Mouse (Mus musculus) urinary bladder, adult 18-20 months (tissue): ENCODE measurements at regions not wholly inside any gene's neighbourhood (a gene's known extent, or its start where the extent isn't known, plus 50 kb on each side); places are given as distances from the start of the nearest gene placed in this dataset.

Source experiments
- DNase-seq, 2 experiments: peaks; one replicate each; pipeline ENCODE4 v3.0.0; 2022; ENCODE audit warnings: low spot score in 2 of 2, mixed read lengths in 2 of 2

- no peak for DNase-seq
Observed at GRCm38 (mm10) chr10:24437177-24437576, 158.1 kb upstream of the Ccn2 start.

GRCm38 (mm10) chr10:24444572-24444971 is 150.7 kb upstream of the Ccn2 start:
- no peak for DNase-seq

- DNase-seq: no peak
Observed at GRCm38 (mm10) chr10:24445036-24445435, 150.2 kb upstream of the Ccn2 start.

- DNase-seq: no peak
Observed at GRCm38 (mm10) chr10:24446168-24446567, 149.1 kb upstream of the Ccn2 start.

GRCm38 (mm10) chr10:24447135-24447534 is 148.1 kb upstream of the Ccn2 start:
- peak in 1 of 2 experiments; percentile 12 for DNase-seq

GRCm38 (mm10) chr10:24448001-24448561 is 147.2 kb upstream of the Ccn2 start:
- DNase-seq: peak in 1 of 2 experiments; percentile 27

DNA sequence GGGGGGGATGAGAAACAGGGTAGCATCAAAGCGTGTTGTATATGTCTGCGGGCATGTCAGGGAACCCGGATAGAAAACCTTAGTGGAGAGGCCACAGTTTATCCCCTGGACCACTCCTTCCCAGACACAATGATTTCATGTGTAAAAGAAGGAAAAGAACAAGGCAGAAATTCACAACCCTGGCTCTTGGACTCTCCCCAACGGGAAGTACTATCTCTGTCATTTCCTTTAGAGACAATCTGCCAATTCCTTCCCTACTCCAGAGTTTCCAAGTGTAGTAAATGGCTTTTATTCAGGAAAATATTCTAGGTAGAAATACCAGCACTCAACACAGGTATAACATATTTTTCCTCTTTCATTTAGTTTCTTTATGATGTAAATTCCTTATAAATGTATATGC is 141.7 kb upstream of the Ccn2 start:
- DNase-seq: no peak

- no peak for DNase-seq
Observed at GRCm38 (mm10) chr10:24458667-24459066, 136.6 kb upstream of the Ccn2 start.

DNA sequence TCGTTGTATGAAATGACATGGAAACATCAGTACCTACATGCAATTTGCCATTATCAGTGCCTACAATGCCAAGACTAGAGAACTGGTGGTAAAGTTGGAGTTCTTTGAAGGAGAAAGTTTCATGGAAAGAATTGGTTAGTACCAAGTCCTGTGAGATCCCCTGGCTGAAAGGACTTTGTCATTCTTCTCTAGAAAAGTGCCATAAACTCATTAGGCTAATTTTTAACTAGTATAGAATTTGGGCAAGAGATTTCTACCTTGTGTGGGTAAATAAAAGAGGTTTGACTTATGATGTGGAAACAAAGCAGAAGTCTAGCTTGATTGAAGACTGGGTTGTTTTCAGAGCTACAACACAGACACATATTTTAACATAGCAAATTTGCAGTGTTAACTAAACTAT is 131.4 kb upstream of the Ccn2 start:
- no peak for DNase-seq

GRCm38 (mm10) chr10:24464377-24464776 is 130.9 kb upstream of the Ccn2 start:
- no peak for DNase-seq

GRCm38 (mm10) chr10:24469741-24470140 is 125.5 kb upstream of the Ccn2 start:
- DNase-seq: no peak

DNA sequence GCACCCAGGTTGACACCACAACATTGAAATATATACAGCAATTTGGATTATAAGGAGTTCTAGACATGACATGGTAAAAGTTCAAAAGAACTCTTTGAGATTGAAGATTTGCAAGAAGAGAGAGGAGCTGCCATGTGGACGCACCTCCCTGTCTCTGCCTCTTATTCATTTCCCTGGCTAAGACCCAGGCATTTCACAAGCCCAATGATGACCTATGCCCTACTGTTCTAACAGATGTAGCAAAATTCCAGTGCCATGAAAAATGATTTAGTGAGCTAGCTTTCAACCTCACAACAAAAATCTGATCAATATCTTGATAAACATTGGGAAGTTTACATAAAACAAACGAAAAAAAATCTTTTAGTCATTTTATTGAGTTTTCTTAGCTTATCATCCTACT is 123.7 kb upstream of the Ccn2 start:
- no peak for DNase-seq

DNA sequence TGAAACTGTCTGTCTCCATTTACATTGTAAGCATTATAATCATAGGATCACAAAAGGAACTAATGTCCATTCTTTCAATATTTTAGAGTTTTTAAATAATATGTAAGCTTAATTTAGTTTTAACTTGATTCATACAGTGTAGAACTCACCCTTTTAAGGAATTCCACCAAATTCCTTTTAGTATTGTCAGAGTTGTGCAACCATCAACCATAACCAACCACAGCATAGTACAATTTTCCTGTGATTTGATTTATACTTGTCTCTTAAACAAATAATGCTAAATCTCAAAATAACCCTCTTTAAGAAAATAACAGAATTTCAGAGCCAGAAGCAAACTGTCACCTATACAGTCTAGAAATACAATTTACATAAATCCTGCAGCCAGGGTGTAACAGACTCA is 119.0 kb upstream of the Ccn2 start:
- no peak for DNase-seq

- DNase-seq: no peak
Observed at GRCm38 (mm10) chr10:24478535-24478934, 116.7 kb upstream of the Ccn2 start.

GRCm38 (mm10) chr10:24479148-24479547 is 116.1 kb upstream of the Ccn2 start:
- no peak for DNase-seq

- DNase-seq: no peak
Observed at GRCm38 (mm10) chr10:24481926-24482612, 113.2 kb upstream of the Ccn2 start.

DNA sequence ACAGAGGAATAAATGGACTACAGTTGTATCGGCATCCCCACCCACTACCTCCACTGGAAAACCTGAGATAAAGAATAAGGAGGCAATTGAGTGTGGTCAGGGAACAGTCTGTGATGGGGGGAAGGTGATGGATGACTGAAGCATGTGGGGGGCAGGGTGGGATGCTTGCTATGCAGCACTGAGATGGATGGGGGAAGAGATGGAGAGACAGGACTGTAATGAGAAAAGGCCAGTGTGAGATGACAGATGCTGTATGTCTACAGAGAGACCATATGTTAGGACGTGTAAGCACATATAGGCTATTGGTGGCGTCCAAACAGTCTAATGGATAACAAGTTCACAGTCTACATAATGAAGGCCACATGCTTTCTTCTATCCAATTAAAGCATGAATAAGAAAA is 112.2 kb upstream of the Ccn2 start:
- DNase-seq: no peak

DNA sequence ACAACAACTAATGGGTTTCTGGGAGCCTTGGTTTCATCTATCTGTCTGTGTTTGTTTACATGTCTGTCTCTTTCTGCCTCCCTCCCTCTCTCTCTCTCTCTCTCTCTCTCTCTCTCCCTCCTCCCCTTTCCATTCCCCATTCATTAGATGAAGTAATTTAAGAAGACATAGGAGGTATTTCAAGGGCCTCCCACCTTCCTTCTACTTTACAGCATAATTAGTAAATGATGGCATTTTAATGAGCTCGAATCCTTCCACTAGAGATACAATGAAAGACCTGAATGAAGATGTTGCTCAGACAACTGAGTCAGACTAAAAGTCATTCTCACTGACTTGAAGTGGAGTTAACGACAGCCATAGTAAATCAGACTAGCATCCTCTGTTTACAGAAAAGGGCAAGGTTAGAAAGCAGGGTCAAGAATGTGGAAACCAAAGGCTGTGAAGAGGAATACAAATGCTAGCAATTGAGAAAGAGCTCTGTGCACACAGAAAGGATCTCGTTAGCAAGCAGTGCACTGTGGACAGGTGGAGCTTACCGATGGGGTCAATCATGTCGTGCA is 111.1 kb upstream of the Ccn2 start:
- DNase-seq: no peak

- no peak for DNase-seq
Observed at GRCm38 (mm10) chr10:24485461-24485860, 109.8 kb upstream of the Ccn2 start.

DNA sequence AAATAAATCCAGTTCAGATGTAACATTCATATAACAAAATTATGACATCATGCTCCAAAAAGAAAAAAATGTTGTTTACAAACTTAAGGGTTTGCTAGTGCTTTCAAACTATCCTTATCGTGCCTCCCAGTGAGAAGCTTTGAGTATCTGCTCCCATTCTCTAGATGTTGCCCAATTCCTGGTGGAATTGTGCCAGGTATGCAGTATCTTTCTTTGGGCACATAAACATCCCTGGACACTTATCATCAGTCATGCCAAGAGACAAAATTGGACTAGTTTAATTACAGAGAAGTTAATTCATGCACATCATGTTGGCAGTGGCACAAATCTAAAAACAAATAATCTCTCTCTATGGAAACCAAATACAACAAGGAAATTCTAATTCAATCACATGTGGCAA is 109.0 kb upstream of the Ccn2 start:
- no peak for DNase-seq

DNA sequence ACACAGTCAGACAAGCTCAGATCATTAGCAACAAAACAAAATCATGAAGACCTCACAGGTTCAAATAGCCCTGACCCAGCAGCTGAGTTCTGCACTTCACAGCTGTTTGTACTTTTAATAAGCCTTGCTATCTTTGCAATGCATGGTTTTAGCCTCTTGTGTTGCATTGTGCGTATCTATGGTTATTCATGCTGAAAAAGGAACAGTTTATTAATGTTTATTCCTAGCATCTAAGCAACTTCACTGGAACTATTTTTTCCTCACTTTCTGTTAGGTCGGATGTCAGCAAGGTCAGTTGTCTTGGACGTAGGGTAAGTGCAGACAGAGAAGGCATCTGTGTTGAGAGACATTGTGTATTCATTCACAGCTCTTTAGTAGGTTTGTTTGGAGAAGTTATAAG is 107.3 kb upstream of the Ccn2 start:
- DNase-seq: no peak

DNA sequence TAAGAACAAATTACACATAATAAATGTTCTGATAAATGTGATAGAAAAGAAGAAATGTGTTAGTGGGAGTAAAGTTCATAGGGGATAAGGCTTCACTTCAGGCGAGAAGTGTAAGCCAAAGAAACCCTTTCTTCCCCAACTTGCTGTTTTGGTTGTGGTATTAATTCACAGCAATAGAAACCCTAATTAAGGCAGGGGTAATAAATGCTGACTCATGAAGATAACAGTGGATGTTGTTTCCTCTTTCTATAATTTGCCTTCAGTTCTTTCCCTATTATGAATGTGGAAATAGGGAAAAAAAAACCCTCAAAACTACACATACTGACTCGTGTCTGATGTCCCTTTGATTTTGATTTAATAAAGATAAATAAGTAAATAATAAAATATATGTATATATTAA is 104.8 kb upstream of the Ccn2 start:
- no peak for DNase-seq

- no peak for DNase-seq
Observed at GRCm38 (mm10) chr10:24491848-24492247, 103.4 kb upstream of the Ccn2 start.

GRCm38 (mm10) chr10:24493392-24493791 is 101.8 kb upstream of the Ccn2 start:
- DNase-seq: no peak
